Mouse (Mus musculus) v-Abl transformed pro-B cells (cell line): ENCODE measurements at regions not wholly inside any gene's neighbourhood (a gene's known extent, or its start where the extent isn't known, plus 50 kb on each side); places are given as distances from the start of the nearest gene placed in this dataset.

Source experiments
- in situ Hi-C, 2 experiments: fragments of 400-800 bp; cut with MboI; formaldehyde crosslinking; loops; one replicate each; pipeline ENCODE4 v1.15.1; 2025; ENCODE audit not compliant: unreplicated experiment in 2 of 2

DNA sequence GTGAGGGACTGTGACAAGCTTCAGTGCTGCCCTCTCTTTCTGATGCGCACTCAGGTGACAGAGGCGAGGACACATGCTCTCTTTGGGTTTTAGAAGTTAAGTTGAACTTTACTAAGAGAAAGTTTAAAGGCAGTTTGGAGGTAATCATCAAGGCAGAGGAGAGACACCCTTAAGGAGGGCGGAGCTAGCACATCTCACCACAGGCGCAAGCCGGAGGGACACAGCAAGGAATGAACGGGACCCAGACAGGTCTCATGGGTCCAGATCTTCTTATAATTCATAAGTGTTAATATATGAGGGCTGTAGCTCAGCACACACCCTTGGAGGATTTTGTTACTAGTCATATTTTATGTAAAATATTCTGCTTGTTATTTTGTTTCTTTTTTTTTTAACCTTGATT, 518.8 kb upstream of the Adgrl2 start:
- in situ Hi-C loops: no loop called here

DNA sequence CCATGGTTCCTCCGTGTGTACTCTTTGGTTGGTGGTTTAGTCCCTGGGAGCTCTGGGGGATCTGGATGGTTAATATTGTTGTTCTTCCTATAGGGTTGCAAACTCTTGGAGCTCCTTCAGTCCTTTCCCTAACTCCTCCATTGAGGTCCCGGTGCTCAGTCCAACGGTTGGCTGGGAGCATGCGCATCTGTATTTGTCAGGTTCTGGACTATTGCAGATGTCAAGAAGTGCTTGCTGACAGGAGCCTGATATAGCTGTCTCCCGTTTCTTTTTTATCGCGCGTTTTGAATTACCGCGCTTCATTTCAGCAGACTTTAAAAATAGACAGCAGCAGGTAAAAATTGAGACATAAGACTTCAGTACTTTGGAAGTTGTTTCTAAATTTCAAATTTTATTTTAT, 518.3 kb upstream of the Adgrl2 start:
- in situ Hi-C loops: no loop called here

DNA sequence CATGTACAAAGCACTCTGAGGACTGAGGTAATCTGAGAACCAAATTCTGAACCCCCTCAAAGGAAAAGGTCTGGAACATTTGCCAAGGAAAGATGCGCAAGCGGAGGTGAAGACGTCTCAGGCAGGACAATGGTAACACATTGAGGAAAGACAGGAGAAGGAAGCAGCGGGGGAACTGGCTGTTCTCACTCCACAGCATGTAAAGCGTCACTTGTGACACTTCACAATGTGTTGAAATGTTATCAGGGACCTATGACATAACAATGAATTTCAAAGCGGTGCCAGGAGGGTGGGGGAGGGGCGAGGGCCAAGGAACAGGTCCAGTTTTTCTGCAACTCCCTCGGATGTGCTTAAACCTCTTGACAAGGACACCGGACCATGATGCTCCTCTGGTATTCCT, 515.3 kb upstream of the Adgrl2 start:
- in situ Hi-C loops: no loop called here

DNA sequence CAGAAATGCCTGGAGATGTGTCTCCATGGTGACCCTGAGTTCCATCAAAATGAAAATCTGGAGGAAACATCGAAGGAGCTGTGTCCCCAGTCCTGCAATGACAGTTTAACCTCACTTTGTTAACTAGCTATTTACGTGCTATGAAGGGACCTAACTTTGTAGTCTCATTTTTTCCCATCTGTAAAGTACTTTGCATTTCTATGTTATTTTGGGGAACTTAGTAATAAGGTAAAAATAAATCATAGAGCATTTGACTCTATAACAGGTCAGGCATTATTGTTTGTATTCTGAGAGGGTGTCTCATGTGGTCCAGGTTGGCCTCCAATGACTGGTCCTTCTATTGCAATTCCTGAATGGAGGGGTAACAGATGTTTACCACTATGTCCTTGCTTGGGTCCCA, 513.6 kb upstream of the Adgrl2 start:
- in situ Hi-C loops: no loop called here

DNA sequence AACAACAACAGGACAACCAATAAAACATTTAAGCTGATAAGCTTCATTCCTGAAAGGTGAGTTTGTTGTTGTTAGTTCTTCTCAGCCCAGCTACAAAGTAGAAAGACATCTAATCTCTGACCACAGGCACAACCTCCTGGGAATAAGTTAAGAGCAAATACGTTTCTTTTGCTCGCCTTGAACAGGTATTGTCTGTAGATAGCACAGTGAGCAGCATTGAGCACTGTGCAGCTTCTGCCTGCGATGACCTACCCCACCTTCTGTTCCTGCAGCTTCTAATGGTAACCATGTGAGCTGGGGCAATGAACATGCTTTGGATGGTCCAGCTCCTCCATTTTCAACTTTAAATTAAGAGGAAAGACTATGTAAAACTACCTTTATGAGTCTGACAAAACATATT, 509.8 kb upstream of the Adgrl2 start:
- in situ Hi-C loops: no loop called here

DNA sequence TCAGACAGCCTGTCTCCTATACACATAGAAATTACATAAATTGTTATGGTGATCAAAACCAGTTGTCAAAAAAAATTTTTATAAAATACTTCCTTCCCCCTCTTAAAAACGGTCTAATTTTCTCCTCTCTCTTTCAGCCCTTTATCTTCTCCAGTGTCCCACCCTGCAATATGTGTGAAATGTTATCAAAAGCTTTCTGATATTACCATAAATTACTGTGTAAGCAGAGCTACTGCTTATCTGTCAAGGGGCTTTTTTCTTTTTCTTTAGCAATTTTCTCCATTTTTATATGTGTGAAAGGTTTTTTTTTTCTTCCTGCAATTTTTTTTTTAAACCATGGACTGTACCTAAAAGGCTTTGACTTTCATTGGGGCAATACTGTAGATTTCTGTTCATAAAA, 508.4 kb upstream of the Adgrl2 start:
- in situ Hi-C loops: no loop called here

DNA sequence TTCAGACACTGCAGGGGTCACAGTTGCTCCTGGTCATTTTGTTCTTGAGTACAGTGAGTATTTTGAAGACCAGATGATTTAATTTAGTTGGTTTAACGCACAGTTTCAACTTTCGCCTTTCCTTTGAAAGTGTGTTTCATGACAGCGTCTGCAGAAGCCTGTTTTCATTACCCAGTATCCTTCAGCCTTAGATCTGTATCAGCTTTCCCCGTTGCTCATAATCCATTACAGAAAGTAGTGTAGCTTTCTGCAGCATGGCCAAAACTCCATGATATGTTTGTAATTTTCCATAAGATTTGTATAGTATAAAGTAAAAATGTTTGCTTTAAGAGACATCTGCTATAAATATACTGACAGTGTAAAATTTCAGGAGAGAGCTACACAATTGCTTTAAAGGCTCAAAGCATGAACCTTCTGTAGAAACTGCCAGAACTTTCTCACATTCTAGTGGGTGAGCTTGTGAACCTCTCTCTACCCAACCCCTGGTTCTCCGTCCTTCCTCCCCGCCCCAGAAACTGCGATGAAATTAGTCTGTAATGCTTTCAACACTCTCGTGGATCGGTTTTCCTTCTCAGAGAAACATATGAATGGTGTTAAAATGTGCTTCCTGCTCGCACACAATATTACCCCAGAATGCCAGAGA, 506.6 kb upstream of the Adgrl2 start:
- in situ Hi-C loops: no loop called here

DNA sequence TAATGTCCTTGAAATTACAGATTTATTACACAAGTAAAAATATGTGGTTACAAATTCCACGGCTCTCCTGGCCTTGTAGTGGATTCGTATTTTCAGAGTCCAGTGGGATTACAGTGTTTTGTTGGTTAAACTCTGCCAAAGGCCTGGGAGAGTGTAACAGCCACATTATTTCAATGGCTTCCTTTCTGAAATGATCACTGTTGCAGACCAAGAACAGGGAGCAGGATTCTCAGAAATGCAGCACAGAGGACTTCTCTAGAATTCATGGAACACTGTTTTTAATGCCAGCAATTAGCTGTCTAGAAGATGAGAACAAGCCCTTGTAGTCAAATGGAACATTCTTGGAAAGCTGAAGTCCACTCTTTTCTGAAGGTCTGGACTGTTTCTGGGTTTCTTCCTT, 505.8 kb upstream of the Adgrl2 start:
- in situ Hi-C loops: no loop called here

DNA sequence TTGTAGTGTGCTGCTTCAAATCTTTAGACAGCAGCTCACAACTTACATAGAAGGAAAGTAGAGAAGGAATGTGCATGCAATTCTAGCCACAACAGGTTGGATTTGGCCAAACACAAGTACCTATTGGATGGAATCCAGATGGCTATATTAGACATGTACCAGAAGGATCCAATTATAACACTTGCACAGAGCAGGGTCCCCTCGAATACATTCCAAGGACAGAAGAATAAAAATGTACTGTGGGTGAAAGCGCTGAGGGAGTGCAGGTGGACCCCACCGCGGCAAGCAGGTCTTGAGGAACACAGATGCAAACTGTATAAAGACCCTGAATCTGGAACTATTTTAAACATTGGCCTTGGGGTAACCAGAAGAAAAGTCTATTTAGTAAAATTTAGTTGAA, 497.8 kb upstream of the Adgrl2 start:
- in situ Hi-C loops: no loop called here

DNA sequence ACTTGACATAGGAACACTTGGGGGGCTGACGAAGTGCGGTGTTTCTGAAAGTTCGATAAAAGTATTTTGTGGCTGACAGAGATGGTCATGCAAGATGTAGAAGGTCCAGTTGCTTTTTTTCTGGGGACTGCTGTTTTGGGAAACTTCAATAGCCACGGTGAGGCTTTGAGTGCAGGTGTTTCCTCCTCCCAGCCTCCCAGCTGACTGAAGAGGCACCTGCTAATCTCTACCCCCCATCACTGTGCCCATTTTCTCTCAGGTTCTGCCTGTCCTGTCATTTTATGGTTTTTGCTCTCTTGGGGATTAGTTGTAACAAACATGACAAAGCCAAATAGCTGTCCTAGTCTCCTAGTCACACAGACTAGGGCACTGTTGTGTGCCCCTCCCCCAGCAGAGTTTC, 495.1 kb upstream of the Adgrl2 start:
- in situ Hi-C loops: no loop called here

DNA sequence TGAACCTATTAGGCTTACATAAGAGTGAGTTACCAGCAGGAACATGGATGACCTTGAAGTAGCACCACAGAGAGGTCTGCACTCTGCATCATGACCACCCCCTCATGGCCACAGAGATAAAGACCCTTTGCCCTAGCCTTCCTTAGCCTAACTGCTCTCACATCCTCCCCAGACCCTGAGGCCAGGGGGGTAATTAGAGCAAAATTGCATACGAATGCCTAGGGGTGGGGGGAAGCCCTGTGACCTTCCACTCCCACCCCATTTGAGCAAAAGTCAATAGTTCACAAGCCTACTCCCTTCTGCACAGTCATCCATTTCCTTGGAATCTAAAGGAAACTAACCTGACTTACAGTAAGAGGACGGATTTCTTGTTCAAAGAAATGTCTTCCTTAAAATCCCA, 494.0 kb upstream of the Adgrl2 start:
- in situ Hi-C loops: no loop called here

DNA sequence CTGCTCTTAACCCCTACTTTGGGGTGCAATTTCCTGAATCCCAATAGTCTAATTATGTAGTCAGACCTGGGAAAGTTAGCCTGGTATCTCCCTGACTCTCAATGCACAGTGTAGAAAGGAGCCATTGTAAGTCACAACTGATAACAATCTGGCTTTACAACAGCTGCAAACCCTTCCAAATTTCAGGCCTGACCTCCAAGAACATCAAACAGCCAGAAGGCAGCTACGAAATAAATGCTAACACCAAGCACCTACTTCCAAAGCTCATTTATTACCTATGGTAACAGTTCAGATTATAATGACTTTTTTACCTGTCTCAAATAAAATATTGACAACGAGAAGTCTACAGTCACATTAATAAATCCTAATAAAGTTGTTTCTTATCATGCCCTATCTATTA, 485.8 kb upstream of the Adgrl2 start:
- in situ Hi-C loops: no loop called here

DNA sequence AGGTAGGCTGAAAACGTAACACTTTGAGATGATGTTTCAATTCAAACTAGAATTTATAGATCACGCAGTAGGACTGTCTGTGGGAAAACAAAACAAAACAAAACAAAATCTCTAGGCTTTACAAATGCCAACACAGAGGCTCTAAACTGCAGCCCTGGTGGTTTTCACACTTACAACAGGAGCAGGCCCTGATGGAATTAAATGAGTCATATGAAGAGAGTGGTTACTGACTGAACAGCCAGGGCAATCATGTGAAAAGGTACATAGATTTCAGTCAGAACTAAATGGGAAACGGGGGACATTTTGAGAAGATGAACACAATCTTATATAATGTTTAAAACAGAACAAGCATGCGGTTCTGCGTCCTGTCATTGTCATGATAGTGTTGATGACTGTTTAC, 476.6 kb upstream of the Adgrl2 start:
- in situ Hi-C loops: no loop called here

DNA sequence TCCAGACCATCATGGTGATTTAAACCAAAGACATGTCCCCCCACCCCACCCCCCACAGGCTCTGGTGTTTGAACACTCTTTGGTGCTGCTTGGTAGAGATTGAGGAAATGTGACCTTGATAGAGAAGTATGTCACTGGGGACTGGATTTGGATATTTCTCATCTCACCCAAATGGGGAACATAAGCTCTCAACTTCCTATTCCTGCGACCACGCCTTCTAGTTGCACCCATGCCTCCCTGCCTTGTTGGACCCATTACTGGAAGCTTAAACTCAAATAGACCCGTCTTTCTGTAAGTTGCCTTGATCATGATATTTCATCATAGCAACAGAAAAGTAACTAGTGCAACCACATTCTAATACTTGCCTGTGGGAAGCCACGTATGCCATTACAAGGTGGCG, 474.2 kb upstream of the Adgrl2 start:
- in situ Hi-C loops: no loop called here

DNA sequence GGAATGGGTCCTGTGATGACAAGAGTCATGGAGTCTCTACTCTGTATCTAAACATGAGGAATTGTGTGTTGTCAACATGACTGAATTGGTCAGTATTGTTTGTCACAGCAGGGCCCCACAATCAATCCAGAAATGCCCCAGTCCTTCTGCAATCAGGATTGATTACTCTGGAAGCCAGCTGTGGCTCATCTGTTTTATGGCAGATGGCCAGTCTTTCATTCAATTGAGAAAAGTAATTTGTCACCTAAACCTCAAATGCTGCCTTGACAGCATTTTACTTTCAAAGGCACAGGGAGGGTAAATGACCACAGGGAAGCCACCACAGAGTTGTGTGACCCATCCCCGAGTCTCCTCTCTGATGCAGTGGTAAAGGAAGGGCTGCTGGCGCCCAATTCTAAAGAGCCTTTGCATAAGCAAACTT, 471.8 kb upstream of the Adgrl2 start:
- in situ Hi-C loops: no loop called here

DNA sequence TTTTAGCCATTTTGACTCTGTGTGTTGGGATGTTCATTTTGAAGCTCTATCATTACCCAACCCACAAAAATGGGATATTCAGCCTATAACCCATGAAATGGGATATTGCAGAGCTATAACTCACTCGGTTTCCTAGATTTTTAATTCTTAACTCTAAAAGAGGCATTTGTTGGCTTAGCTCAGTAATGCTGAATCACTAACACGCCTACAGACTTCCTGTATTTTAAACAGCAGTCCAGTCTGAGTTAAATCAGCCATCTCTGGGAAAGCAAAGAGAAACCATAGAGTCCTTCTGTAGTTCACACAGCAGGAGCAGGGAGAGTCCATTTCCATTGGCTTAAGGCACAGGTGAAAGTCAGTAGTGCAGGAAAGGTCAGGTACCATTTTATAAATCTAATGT, 471.3 kb upstream of the Adgrl2 start:
- in situ Hi-C loops: no loop called here

DNA sequence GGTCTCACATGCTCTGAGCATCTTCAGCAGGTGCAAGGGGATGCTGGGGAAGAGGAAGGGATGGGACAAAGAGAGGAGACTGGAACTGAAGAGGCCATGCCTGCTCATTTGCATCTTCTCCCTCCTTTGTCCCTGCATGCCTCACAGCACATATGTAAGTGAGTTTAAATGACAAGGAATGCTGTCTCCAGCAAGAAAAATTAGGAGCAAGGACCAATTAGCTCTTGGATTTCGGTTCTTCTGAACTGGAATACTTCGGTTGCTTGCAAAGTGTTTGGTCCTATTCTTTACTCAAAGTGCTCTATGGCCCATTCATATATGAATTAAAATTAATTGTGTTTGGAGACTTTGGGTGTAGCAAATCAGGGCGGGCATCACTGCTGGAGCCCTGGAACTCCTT, 459.0 kb upstream of the Adgrl2 start:
- in situ Hi-C loops: no loop called here

DNA sequence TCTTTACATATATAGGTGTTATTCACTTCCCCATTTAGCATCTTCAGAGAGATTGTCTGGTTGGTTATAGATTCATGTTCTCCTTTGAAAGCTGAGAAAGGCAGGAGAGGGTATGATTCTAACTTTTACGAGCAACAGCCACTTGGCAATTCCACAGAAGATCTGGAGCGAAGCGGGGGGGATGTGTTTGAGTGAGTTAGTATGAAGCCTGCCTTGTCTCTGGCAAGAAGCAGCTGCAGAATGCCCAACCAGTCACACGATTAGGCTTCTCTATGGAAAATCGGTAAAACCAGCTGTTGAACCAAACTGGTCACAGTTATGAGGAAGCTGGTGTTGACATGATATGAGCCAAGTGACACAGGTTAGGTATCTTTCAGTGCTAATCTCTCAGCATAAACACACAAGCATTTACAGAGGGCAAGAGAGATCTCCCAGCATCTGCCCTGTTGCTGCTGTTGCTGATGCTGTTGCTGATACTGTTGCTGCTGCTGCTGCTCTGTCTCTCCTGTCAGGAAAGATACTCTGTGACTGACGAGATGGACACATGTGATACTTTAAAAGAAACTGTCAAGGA, 455.7 kb upstream of the Adgrl2 start:
- in situ Hi-C loops: no loop called here

DNA sequence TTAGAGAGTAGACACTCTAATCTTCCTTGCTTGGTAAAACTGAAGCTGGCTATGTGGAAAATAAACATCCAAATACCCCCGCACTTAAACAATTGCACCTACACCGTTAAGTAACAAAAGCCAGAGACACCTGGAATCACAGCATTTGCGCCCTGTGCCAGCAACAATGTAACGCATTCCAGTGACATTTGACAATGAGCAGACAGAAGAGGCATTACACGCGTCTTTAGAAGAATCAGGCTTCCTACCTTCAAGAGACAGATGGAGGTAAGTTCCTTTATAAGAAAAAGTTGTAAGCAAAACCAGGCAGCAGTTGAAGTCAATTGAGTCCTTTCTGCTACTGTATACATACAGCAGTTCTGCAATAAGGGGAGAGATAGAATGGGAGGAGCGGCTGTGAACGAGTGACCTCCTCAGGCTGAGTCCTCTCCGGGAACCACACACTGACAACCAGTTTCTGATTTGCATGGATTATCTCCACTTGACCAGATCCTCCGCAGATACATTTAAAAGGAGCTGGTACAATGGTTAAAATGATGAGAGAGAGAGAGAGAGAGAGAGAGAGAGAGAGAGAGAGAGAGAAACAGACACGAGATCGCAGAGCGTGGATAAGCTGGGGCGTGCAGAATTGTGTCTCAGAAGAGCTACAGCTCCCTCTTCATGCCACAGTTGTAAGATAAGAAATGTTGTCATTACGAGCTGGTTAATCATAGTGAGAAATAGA, 454.7 kb upstream of the Adgrl2 start:
- in situ Hi-C loops: loop anchor here in 1 of 2 experiments (5.0 kb wide), 1 partner anchor 718 kb away; no protein-coding TSS in a partner anchor

DNA sequence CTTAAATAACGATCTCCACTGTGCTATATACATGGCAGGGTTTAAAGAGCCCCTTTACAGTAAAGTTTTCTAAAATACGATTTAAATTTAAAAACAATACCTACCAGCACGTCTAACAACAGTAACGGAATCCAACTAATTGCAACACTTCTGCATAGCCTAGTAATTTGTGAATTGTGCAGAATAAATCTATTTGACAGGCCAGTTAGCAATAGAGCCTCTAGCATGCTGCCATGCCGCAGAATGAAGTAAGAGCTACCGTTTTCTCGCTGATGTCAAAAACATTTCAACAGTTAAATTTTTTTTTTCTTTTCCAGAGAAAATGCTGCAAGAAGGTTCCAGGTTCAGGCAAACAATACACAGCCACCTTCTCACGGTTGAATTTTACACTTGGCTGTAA, 454.0 kb upstream of the Adgrl2 start:
- in situ Hi-C loops: loop anchor here in 1 of 2 experiments (5.0 kb wide), 1 partner anchor 717 kb away; no protein-coding TSS in a partner anchor

DNA sequence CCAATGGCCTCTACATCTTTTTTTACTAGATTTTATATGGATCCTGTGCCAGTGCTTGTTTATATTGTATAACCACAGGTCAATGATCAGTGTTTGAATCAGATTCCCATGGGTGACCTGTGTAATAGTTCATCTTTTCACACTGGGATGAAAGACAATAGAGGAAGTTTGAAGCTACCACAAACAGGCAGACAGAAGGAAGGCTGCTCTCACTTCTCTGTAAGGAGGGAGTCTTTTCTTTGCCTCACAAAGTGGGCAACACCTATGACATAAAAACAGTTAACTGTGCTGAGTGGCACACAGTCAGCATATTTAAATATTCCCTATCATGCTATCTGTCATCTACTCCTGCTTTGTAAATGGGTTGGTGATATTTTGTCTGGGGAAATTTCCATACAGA, 450.9 kb upstream of the Adgrl2 start:
- in situ Hi-C loops: loop anchor here in 1 of 2 experiments (5.0 kb wide), 1 partner anchor 714 kb away; no protein-coding TSS in a partner anchor

DNA sequence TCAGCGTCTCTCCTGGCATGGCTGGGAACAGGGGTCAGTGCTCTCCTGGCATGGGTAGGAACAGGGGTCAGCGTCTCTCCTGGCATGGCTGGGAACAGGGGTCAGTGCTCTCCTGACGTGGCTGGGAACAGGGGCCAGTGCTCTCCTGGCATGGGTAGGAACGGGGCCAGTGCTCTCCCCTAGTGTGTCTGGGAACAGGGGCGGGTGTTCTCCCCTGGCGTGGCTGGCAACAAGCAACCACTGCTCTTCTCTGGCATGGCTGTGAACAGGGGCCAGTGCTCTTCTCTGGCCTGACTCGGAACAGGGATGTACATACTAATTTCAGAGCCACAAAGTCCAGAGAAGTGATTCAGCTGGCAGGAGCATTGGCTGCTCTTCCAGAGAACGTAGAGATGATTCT, 447.4 kb upstream of the Adgrl2 start:
- in situ Hi-C loops: no loop called here
